Mouse (Mus musculus): ENCODE data around the gene Zfp366.

Gene Zfp366

GRCm38 (mm10) chr13:99225374-99226240 lies 41.0 kb downstream of the Zfp366 start:
- DNase-seq (ENCODE audit: extremely low spot score, low read depth, low spot score) = no peak

DNA sequence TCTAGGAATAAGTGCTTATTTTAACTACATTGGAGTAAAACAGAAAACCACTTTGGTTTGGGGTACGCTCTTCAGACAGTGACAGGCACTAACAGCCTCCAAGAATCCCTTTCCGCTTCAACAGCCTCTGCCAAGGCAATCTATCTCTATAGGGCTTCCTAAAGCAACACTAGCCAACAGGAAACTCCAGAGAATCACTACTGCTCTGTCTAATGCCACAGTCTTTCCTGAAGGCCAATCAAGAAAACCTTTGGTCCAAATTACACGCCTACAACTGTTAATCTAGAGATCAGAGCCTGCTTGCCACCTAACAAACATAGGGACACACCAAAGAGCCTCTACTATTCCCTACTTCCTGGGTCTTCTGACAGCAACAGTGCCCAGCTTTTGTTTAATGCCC lies 42.2 kb downstream of the Zfp366 start:
- no peak for DNase-seq (ENCODE audit: extremely low spot score, low read depth, low spot score)

GRCm38 (mm10) chr13:99227456-99228250 lies 43.0 kb downstream of the Zfp366 start:
- no peak for DNase-seq (ENCODE audit: extremely low spot score, low read depth, low spot score)

DNA sequence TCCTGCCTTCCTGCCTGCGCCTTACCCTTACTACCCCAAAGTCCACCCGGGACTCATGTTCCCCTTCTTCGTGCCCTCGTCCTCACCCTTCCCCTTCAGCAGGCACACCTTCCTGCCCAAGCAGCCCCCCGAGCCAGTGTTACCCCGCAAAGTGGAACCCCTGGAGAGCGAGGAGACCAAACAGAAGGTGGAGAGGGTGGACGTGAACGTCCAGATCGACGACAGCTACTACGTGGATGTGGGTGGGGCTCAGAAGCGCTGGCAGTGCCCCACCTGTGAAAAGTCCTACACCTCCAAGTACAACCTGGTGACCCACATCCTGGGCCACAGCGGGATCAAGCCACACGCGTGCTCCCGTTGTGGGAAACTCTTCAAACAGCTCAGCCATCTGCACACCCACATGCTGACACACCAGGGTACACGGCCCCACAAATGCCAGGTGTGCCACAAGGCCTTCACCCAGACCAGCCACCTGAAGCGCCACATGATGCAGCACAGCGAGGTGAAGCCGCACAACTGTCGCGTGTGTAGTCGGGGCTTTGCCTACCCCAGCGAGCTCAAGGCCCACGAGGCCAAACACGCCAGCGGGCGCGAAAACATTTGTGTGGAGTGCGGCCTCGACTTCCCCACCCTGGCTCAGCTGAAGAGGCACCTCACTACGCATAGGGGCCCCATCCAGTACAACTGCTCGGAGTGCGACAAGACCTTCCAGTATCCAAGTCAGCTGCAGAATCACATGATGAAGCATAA lies 44.4 kb downstream of the Zfp366 start:
- DNase-seq (ENCODE audit: extremely low spot score, low read depth, low spot score) = no peak

DNA sequence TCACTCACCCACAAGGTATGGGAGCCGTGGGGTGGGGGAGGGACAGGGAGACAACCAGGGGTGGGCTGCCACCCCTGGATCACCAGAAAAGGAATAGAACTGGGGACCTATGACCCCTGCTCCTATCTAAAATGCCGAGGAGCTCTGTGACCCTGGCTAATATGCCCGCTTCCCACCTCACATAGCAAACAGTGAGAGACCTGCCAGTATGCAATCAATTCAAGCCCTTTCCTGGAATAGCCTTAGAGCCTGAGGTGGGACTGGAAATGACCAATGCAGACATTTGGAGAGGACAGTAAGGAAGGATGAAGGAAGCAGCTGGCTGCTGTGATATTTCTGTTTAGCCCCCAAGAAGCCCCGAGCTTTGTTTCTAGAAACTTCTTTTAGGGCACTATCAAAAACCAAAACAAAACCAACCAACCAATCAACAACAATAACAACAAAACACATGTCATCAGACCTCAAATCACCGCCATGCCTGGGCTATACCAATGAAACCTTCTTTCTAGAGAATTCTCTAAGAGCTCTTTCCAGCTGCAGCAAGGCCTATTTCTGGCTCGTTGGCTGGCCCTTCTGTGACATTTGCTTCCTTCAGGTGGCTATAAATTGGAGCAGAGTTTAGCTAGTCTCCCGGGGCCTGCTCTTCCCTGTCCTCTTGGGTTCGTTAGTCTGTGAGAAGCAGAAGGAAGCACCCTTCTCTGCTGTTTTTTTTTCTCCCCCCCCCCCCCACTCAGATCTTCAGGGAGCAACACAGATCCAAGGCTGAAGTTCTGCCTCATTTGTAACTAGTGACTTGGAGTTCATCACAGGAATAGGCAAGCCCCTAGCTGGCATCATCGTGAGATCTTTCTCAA lies 45.2 kb downstream of the Zfp366 start:
- no peak for DNase-seq (ENCODE audit: extremely low spot score, low read depth, low spot score)

DNA sequence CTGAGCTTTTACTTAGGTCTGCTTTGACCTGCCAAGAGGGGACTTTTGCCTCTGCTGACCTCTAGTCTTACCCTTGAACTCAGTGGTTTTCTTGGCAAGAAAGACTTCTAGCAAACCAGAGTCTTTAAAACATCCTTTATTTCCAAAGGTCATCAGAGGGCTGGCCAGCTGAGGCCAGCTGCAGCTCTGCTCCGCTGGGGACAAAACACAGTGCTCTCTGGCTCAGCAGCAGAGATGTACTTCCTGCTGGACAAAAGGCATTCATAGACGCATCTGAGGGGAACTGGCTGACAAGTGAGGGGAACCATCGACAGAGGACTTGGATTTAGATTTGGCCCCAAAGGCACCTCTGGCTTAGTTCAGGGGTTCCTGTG lies 45.9 kb downstream of the Zfp366 start:
- no peak for DNase-seq (ENCODE audit: extremely low spot score, low read depth, low spot score)

DNA sequence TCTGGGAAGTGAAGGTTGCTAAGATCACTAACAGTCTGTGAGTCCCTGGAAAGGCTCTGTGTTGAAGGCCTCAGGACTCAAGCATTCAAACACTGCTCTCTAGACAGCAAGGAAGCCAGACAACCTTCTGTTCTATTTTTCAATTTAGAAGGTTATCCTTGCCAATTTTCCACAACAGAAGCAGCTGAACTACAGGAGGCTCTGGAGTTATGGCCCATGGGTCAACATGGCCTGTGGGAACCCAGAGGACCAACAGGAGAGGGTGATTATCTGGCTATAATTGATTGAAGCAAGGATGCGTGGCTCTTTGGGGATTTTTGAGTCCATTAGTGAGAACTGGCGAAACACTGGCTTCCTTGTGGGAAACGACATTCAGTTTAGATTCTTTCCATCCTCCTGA lies 48.7 kb downstream of the Zfp366 start:
- DNase-seq (ENCODE audit: extremely low spot score, low read depth, low spot score) = no peak

DNA sequence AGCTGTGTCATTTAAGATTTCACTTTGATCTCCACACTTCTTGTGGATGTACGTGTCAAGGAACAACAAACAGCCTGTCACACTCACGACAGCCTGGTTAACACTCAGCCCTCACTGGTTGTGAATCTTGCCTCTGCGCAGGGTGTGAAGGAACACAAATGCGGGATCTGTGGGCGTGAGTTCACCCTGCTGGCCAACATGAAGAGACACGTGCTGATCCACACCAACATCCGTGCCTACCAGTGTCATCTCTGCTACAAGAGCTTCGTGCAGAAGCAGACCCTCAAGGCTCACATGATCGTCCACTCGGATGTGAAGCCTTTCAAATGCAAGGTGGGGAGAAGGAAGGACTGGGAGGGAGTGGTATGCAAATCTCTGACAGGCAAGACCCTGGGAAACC lies 49.3 kb downstream of the Zfp366 start:
- no peak for DNase-seq (ENCODE audit: extremely low spot score, low read depth, low spot score)

DNA sequence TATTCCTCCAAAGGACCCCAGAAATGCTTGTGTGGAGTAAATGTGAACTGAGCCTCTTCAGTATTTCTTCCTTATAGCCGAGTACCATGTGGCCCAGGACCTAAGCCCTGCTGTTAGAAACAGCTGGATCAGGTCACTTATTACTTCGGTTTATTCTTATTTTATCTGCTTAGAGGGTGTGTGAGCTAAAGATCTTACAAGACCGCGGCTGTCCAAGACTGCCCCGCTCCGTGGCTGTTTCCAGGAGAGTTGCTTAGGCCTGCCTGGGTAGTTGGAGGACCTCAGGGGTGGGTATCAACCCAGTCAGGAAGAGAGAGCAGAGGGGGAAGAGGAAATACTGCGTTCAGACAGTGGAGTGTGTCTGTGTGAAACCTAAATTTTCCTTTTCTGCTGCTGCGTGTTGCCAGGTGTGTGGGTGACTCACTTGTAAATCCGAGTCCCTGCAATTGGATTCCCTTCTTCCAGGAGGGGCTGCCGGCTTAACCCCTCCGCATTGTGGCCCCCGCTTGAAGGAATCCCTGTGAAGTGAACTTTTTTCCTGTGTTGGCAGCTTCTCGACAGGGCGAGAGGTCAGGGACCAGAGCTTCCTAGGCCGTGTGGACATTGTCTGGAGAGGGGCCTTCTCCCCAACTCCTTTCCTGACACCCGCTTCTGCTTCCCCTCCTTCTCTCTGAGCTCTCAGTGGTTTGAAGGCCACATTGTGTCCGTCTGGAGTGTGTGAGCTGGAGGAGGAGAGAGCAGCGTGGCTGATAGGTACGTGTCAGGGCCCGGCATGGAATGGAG lies 51.0 kb downstream of the Zfp366 start:
- DNase-seq (ENCODE audit: extremely low spot score, low read depth, low spot score) = no peak

DNA sequence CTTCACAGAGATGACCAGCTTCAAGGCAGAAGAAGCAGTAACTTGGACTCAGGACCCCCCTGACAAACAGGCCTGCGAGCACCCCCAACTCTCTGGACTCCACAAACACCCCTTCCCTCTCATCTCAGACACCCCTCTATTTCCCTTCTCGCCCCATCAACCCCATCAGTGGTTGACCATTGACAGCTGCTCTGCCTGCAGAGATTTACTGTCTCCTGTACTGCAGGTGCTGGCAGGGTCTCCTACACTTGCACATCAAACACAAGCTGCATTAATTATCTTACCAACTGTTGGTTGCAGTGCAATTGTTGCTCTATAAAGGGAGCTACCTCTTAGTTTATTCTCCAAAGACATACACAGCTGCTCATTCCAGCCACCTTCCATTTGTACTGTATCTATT lies 51.6 kb downstream of the Zfp366 start:
- no peak for DNase-seq (ENCODE audit: extremely low spot score, low read depth, low spot score)

GRCm38 (mm10) chr13:99237122-99237521 lies 52.5 kb downstream of the Zfp366 start:
- DNase-seq (ENCODE audit: extremely low spot score, low read depth, low spot score) = no peak

DNA sequence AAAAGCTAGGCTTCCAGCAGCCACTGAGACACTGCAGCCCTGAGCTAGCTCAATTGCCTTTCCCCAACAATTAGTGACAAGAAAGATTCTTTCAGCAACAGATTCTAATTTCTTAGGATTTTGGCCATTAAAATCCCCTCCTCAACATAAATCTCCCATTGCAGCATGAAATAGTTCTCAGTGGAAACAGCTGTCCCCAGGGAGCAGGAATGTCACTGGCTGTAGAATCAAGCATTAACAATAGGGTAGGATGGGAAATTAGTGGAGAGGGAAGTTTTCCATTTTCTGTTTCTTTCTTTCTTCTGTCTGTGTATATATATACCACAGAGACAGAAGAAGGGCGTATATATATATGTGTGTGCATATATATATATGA lies 53.2 kb downstream of the Zfp366 start:
- DNase-seq (ENCODE audit: extremely low spot score, low read depth, low spot score) = no peak

DNA sequence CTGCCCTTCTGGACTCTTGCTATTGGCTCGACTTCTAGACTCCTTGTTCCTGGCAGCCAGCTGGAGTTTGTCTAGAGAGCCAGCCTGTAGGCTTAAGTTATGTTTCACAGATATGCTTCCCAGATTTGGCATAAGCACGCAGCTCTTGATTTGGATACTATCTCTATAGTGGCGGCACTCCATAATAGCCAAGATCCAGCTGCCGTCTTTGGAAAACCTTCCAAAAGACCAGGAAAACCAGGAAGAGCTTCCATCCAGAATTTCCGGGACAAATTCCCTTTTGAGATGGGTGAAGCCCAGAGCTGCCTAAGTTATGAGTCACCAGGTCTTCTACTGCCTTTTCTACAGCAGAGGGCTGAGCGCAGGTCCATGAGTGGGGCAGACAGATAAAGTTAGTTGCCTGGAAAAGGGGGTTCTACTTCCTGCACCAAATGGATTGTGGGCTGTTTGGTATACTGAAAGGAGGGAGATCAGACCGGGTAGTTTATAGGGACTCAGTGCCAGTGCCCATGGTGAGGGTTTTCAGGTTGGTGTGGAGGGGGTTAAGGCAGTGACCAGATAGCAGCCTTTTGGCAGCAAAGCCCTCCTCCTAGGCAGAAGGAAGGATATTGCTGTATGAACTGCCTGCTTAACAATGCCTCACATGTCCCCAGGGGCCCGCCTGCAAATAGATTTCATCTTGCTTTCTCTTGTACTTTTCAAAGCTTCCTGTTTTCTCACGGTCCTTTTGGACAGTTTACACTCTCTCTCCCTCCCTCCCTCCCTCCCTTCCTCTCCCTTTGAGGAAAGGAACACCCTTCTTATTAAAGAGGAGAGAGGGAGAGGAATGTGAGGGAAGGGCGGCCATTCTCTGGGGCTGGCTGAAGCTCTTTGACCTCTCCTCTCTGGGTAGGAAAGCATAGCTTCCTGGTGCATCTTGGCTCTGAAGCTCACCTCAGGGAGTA lies 53.9 kb downstream of the Zfp366 start:
- no peak for DNase-seq (ENCODE audit: extremely low spot score, low read depth, low spot score)

GRCm38 (mm10) chr13:99239161-99239530 lies 54.5 kb downstream of the Zfp366 start:
- no peak for DNase-seq (ENCODE audit: extremely low spot score, low read depth, low spot score)

DNA sequence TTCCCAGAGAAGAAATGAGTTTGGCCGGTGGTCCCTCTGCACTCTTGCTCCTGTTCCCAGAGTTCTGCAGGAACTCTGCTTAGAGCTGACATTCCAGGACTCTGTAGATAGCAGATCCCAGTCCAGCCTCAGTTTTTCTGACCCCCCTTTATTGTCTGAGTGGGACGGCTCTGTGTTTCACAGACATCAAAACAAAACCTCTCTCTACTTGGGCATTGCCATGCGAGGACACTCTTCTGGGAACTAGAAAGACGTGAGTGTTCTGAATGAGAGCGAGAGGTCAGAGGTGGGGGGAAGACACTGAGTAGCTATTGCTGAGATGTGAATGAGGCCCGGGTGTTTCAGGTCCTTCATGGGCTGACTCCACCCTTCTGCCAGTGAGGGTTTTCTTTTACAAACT lies 55.1 kb downstream of the Zfp366 start:
- DNase-seq (ENCODE audit: extremely low spot score, low read depth, low spot score) = no peak

DNA sequence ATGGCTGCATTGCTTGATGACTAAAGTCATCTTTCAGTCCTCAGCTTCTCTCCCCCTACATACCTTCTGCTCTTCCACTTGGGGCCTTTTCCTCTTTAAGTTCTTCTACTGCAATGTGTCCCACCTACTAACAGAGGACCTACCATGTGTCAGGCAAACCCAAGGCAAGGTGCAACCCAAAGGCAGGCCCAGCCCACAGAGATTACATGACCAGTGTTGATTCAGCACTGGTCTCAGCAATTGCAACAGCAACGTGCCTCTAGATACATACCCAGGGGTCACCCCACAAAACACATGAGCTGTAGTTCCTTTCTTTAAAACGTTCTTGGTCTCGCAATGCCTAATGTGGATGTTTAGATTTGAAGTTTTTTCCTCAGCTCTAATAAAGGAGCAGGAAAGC lies 57.4 kb downstream of the Zfp366 start:
- no peak for DNase-seq (ENCODE audit: extremely low spot score, low read depth, low spot score)

GRCm38 (mm10) chr13:99242895-99243294 lies 58.3 kb downstream of the Zfp366 start:
- no peak for DNase-seq (ENCODE audit: extremely low spot score, low read depth, low spot score)

DNA sequence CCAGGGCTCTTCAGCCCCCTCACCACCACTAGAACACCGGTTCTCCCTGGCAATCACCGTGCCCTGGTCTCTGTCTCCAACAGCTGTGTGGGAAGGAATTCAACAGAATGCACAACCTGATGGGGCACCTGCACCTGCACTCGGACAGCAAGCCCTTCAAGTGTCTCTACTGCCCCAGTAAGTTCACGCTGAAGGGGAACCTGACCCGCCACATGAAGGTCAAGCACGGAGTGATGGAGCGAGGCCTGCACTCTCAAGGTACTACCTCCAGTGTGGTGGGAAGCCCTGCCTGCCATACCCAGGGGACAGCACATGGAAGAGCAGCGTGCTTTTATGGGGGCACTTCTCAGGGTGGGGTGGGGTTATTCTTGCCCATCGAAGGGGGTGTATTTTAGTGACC lies 59.2 kb downstream of the Zfp366 start:
- no peak for DNase-seq (ENCODE audit: extremely low spot score, low read depth, low spot score)

DNA sequence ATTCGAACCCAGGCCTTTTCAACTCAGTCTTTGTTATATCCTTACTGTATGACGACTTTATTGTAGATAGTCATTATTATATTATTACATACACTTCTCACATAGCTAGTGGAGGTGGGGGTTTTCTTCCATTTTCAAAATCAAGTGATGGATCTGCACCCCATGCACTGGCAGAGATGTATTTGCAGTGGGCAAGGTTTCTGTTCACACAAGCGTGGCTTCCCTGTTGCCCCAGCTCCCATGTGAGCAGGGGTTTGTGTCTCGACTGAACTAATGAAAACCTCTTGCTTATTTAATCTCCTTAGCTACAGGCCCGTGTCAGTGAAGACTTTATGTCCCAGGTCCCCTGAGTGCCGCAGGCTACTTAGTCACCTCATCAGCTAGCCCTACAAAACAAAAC lies 59.8 kb downstream of the Zfp366 start:
- no peak for DNase-seq (ENCODE audit: extremely low spot score, low read depth, low spot score)

Measured in hindlimb bud, embryonic 11.5 days (tissue).